Mouse (Mus musculus) kidney, adult 11 months (tissue): Measurements from ENCODE around the gene D11Wsu47e.

Experiments
- DNase-seq: peaks from one replicate; pipeline ENCODE4 v3.0.0; 2022

The D11Wsu47e gene

GRCm38 (mm10) chr11:113667122-113667521, 17.1 kb upstream of the D11Wsu47e start:
- peak; percentile 73 for DNase-seq

GRCm38 (mm10) chr11:113667704-113668103, 16.5 kb upstream of the D11Wsu47e start:
- DNase-seq: no peak

- DNase-seq: no peak
Observed at GRCm38 (mm10) chr11:113668857-113669256, 15.4 kb upstream of the D11Wsu47e start.

- no peak for DNase-seq
Observed at GRCm38 (mm10) chr11:113669711-113670110, 14.5 kb upstream of the D11Wsu47e start.

- DNase-seq: no peak
Observed at GRCm38 (mm10) chr11:113673614-113674013, 10.6 kb upstream of the D11Wsu47e start.

- no peak for DNase-seq
Observed at GRCm38 (mm10) chr11:113674595-113674994, 9.6 kb upstream of the D11Wsu47e start.

GRCm38 (mm10) chr11:113676847-113677246, 7.4 kb upstream of the D11Wsu47e start:
- DNase-seq: no peak

GRCm38 (mm10) chr11:113677378-113677777, 6.8 kb upstream of the D11Wsu47e start:
- no peak for DNase-seq

GRCm38 (mm10) chr11:113678373-113678772, 5.8 kb upstream of the D11Wsu47e start:
- DNase-seq: peak; percentile 57

GRCm38 (mm10) chr11:113680954-113681353, 3.3 kb upstream of the D11Wsu47e start:
- no peak for DNase-seq

- no peak for DNase-seq
Observed at GRCm38 (mm10) chr11:113681979-113682378, 2.2 kb upstream of the D11Wsu47e start.

GRCm38 (mm10) chr11:113682897-113683626, 1.1 kb upstream of the D11Wsu47e start:
- DNase-seq: peak; percentile 58

GRCm38 (mm10) chr11:113683627-113683956, 620 bp upstream of the D11Wsu47e start:
- DNase-seq: no peak

- DNase-seq: no peak
Observed at GRCm38 (mm10) chr11:113684707-113685426, 655 bp downstream of the D11Wsu47e start.

GRCm38 (mm10) chr11:113687031-113687430, 2.8 kb downstream of the D11Wsu47e start:
- DNase-seq: no peak

- DNase-seq: no peak
Observed at GRCm38 (mm10) chr11:113690506-113690905, 6.3 kb downstream of the D11Wsu47e start.

- peak; percentile 60 for DNase-seq
Observed at GRCm38 (mm10) chr11:113691318-113691717, 7.1 kb downstream of the D11Wsu47e start.

GRCm38 (mm10) chr11:113691851-113692250, 7.6 kb downstream of the D11Wsu47e start:
- no peak for DNase-seq

GRCm38 (mm10) chr11:113697571-113697970, 13.4 kb downstream of the D11Wsu47e start:
- no peak for DNase-seq

- peak; percentile 87 for DNase-seq
Observed at GRCm38 (mm10) chr11:113698013-113698545, 13.9 kb downstream of the D11Wsu47e start.

GRCm38 (mm10) chr11:113699643-113700042, 15.4 kb downstream of the D11Wsu47e start:
- no peak for DNase-seq

GRCm38 (mm10) chr11:113703758-113704157, 19.5 kb downstream of the D11Wsu47e start:
- peak; percentile 65 for DNase-seq

- no peak for DNase-seq
Observed at GRCm38 (mm10) chr11:113705966-113706652, 21.9 kb downstream of the D11Wsu47e start.
